Mouse (Mus musculus): ENCODE measurements around the gene Sbpl.
"Not testable (repeated sequence)": the region's sequence is repeated elsewhere in the genome, so short reads cannot be mapped to it uniquely, and the experiment has no call there.

Sbpl gene

DNA sequence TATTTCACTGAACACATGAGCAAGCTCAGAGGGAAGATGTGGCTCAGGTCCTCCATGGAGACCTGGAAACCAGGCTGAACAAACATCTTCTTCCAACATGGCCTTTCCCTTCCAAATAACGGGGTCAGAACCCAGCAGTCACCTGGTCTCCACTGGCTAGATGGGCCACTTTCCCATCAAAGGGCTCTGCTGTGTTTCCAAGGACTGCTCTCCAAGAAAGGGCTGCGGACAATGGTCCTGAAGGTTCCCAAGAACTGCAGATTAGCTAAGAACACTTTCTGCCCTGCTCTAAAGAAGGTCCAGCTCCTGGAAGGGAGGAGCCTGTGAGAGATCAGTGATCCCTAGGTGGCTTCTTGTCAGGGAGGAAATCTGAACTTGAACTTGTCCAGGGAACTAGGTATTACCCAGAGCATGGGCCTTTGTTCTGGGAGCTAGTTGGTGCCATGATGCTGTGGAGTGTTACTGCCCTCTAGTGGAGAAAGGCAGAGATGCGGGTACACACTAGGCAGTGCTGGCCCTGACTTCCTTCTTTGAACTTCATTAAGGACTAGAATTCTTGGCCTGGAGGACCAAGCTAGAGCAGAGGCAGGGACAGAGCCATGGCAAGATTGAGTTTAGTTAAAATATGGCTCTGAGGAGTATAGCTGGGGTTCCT is 5.1 kb upstream of the Sbpl start:
- peak; percentile 66 for DNase-seq

DNA sequence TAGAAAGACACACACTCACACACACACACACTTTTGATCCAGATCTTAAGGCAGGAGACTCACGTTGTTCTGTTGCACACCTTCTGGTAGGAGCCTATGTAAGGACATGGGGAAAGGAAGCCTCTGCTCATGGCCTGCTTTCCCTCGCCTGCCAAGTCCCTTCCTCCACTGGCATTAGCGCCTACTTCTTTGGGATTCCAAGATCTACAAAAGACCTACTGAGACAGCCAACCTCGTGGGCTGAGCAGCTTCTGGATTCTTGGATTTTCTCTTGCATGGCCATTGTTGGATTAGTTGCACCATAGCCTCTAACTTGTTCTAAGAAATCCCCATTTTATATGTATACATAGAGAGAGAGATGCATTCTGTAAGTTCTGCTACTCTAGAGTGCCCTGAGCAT is 4.2 kb downstream of the Sbpl start:
- not testable (repeated sequence) for DNase-seq

DNA sequence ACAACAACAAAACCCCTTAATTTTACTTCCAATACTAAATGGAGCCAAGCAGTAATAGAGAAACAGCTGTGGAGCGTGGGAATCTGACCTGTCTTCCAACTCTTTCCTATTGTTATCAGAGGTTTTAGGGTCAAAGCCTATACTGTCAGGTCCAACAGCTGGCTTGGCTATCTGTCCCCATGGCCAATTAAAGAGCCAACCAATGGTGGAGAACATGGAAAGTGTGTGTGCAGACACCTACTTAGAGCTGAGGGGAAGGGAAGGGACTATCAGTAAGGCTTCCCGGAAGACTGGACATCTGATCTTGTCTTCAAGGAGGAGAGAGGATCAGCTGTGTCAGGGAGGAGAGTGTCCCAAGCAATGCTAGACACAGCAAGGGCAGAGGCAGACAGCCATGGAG is 6.0 kb downstream of the Sbpl start:
- DNase-seq: no peak

DNA sequence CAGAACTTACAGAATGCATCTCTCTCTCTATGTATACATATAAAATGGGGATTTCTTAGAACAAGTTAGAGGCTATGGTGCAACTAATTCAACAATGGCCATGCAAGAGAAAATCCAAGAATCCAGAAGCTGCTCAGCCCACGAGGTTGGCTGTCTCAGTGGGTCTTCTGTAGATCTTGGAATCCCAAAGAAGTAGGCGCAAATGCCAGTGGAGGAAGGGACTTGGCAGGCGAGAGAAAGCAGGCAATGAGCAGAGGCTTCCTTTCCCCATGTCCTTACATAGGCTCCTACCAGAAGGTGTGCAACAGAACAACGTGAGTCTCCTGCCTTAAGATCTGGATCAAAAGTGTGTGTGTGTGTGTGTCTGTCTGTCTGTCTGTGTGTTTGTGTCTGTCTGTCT is 7.6 kb downstream of the Sbpl start:
- not testable (repeated sequence) for DNase-seq

DNA sequence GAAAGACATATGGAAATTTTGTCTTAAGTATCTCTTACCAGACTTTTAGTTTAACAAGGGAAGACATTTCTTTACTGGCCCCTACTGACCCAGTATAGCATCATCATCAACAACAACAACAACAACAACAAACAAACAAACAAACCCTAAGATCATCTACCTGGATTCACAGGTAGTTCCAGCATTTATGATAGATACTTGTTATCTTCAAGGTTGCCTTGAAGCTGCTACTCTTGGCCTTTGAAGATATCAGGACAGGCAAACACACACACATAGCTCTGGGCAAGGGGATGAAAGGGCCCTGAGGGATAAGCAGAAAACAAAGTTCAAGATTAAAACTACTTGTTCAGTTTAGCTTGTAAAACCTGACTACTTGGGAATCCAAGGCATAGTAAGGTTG is 13.7 kb downstream of the Sbpl start, which contains the start of gene Sbp:
Sbp (plus strand) TSS at position 301 of the 400 bp plus-strand sequence.
- no peak for DNase-seq

DNA sequence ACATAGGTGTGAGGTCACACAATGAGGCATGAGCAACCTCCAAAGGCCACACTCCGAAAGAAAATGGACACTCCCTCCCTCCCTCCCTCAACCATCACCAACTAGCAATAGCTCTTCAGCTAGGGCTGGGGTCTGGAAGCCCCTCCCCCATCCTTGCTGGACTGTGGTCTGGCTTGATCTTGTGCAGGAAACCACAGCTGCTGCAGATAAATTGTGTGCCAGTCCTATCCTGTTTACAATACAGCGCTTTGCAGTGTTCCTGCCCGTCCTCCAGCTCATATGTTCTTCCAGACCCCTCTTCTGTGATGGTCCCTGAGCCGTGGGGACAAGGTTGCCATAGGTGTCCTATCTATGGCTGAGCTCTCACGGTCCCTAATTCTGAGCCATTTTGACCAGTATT is 23.9 kb downstream of the Sbpl start:
- no peak for DNase-seq

DNA sequence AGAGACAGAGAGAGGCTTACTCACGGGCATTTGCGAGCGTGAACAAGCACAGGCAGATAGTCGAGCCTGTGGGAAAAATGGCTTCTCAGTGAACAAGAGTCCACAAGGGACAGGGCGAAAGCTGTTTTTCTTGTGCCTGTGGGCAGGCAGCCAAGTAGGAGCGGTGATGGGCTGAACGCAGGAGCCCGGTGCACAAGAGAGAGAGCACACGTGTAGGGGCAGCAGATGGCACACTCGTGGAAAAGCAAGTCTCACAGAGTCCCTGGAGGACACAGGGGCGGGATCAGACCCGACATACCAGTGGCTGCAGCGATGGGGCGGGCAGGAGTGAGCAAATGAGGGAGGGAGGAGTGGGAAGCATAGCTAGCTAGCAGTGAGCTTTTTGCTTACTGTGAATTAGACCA is 30.0 kb downstream of the Sbpl start:
- peak; percentile 61 for DNase-seq

DNA sequence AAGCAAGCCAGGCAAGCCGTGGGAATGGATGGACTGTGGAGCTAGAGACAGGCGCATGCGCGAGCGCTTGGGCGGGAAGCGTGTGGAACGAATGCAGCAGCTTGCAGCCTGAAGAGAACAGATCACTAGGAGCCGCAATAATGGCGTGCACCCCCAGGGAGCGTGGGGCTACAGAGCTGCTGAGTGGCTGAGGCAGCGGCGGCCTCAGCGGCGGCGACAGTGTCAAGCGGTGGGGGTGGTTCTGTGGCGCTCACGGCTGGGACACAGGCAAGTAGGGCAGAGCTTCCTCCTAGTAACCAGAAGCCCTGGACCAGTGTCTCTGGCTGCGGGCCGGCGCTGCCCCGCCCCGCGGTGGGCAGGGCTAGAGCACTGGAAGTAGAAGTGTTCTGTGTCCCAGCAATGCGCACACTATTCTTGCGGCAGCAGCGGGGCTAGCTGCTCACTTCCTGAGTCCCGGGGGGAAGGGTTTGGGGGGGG is 30.5 kb downstream of the Sbpl start:
- DNase-seq: peak; percentile 86

DNA sequence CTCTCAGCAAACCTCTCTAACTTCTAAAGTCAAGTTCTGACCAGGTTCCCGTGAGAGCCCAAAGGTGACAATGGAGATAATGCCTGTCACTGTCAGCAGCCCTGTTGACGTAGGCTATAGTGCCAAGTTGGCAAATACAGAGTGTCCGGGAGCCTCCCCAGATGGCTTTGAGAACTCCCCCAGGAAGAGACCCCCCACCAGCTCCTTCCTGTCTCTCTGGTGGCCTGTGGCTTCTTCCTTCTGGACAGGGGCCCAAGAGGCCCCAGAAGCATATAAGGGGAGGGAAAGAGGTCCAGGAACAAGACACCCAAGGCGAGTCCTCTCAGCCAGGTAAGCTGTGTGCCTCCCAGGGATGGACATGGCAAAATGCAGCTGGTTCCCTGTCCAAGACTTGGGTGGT is 37.9 kb downstream of the Sbpl start, which contains the start of gene Dcpp3:
Dcpp3 (plus strand) TSS at position 301 of the 400 bp plus-strand sequence.
- DNase-seq: not testable (repeated sequence)
